Mouse (Mus musculus): ENCODE measurements around the gene AC161166.1. TPM values are rescaled to one million over a fixed set of nuclear protein-coding genes. Genes with fewer than 3 reads are reported as not detected.
"Not testable (repeated sequence)": the region's sequence is repeated elsewhere in the genome, so short reads cannot be mapped to it uniquely, and the experiment has no call there.

The AC161166.1 gene
- total and polyA plus RNA-seq, 3 experiments: 0.22 TPM; not detected in 2

DNA sequence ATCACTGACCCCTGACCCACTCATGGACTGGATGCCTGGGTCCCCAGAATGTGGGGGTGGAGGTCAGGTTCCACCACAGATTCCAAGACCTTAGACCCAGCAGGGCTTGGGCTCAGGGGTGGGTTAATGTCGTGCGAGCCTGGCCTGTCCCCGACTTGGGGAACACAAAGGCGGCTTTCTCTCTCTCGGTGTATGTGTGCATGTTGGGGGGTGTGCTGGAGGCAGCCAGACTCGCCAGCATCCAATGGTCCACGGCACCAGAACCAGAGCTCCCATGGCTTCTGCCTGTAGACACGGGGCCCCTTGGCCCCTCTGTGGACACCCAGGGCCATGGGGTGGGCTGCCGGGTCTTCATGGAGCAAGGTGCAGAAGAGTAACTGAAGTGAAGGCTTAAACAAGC is 26.8 kb downstream of the AC161166.1 start:
- peaks cover 77% of the 10 kb centered on the region for H3K27me3 ChIP-seq (ENCODE audit: insufficient read depth, low read length)
- H3K9me3 ChIP-seq (replicated peaks): 0 out of 2 replicates have a peak, but pooled peaks cover 4% of the 10 kb centered on the region
- peaks cover 6% of the 10 kb centered on the region for H3K4me1 ChIP-seq (ENCODE audit: insufficient read depth, low read depth, low read length)
- ATAC-seq (ENCODE audit: extremely low read depth, insufficient number of reproducible peaks, low FRiP score, poor library complexity, severe bottlenecking): no peak
- no peaks in the 10 kb centered on the region for H3K36me3 ChIP-seq (replicated peaks)
- TF ChIP-seq GATA1 (IDR thresholded peaks at IDR 0.05; ENCODE audit: borderline replicate concordance, low read length): no peak
- no peak for TF ChIP-seq CTCF (IDR thresholded peaks at IDR 0.05; ENCODE audit: low read depth, low read length)
- TF ChIP-seq TAL1 (conservative IDR thresholded peaks at IDR 0.05; ENCODE audit: low read depth, low read length): no peak
- TF ChIP-seq GATA2 (IDR thresholded peaks at IDR 0.05; ENCODE audit: borderline replicate concordance, low read depth, low read length): no peak
- TF ChIP-seq POLR2AphosphoS5 (IDR thresholded peaks at IDR 0.05; ENCODE audit: insufficient replicate concordance, low read depth, low read length): no peak
- H3K4me3 ChIP-seq (ENCODE audit: low read depth, low read length): no peak overlapping the region
- no peak for DNase-seq (ENCODE audit: low spot score)

GRCm38 (mm10) chr7:24483291-24483690 is 29.0 kb downstream of the AC161166.1 start:
- not testable (repeated sequence) for H3K4me1 ChIP-seq (ENCODE audit: insufficient read depth, low read depth, low read length); H3K36me3 ChIP-seq (replicated peaks); H3K9me3 ChIP-seq (replicated peaks); DNase-seq (ENCODE audit: low spot score); ATAC-seq (ENCODE audit: extremely low read depth, insufficient number of reproducible peaks, low FRiP score, poor library complexity, severe bottlenecking); H3K4me3 ChIP-seq (ENCODE audit: low read depth, low read length)
- peaks cover 77% of the 10 kb centered on the region for H3K27me3 ChIP-seq (ENCODE audit: insufficient read depth, low read length)

DNA sequence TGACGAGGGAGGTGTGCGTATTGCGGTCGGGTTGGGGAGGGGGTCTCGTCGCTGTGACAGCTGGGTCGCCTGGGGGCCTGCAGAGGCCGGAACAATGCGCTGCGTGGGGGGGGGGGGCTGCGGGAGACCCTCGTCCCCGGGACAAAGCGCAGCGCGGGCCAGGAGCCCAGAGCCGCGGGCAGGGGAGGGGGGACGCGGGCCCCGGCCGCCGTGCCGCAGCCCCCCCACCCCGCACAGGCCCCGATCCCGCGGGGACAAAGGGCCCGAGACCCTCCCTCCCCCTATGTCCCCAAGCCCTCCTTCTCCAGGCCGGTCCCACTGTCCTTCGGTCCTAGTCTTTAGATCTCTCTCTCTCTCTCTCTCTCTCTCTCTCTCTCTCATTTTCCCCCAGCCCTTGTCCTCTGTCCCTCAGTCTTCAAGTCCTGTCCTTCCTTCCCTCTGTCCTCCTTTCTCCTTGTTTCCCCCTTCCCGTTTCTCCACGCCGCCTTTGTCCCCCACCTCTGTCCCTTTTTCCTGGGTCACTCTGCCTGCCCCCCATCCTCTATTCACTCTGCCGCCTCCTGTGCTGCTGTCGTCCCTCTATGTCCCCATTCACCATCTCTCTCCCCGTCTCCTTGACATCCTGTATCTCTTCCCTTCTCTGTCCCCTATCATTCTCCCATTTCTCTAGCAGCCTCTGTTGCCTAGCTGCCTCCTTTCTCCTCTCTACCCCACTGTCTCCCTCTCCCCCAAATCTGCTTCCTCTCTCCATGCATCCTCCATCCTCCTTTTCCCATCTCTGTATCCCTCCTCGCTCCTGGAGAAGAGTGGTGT is 29.8 kb downstream of the AC161166.1 start:
- no peak for DNase-seq (ENCODE audit: low spot score)
- H3K9me3 ChIP-seq (replicated peaks): 0 out of 2 replicates have a peak, but pooled peaks cover 6% of the 10 kb centered on the region
- H3K4me3 ChIP-seq (ENCODE audit: low read depth, low read length): peak overlapping the region; percentile 68; the same call in 1 of the 2 replicates
- H3K27me3 ChIP-seq (ENCODE audit: insufficient read depth, low read length): peaks cover 75% of the 10 kb centered on the region
- no peak for ATAC-seq (ENCODE audit: extremely low read depth, insufficient number of reproducible peaks, low FRiP score, poor library complexity, severe bottlenecking)
- H3K36me3 ChIP-seq (replicated peaks): no peaks in the 10 kb centered on the region
- no peak for TF ChIP-seq GATA2 (IDR thresholded peaks at IDR 0.05; ENCODE audit: borderline replicate concordance, low read depth, low read length)
- peaks cover 6% of the 10 kb centered on the region for H3K4me1 ChIP-seq (ENCODE audit: insufficient read depth, low read depth, low read length)

- H3K4me3 ChIP-seq (ENCODE audit: low read depth, low read length): peak within 1 kb of the TSS; percentile 68
- peak; percentile 8; the same call in 1 of the 2 replicates for ATAC-seq (ENCODE audit: extremely low read depth, insufficient number of reproducible peaks, low FRiP score, poor library complexity, severe bottlenecking)
- DNase-seq (ENCODE audit: low spot score): peak; percentile 36
- H3K4me1 ChIP-seq (ENCODE audit: insufficient read depth, low read depth, low read length): peaks cover 6% of the 10 kb centered on the region
- no peaks in the 10 kb centered on the region for H3K36me3 ChIP-seq (replicated peaks)
- H3K9me3 ChIP-seq (replicated peaks): 0 out of 2 replicates have a peak, but pooled peaks cover 6% of the 10 kb centered on the region
- TF ChIP-seq GATA1 (IDR thresholded peaks at IDR 0.05; ENCODE audit: borderline replicate concordance, low read length): no peak
- no peak for TF ChIP-seq CTCF (IDR thresholded peaks at IDR 0.05; ENCODE audit: low read depth, low read length)
- no peak for TF ChIP-seq GATA2 (IDR thresholded peaks at IDR 0.05; ENCODE audit: borderline replicate concordance, low read depth, low read length)
- TF ChIP-seq POLR2AphosphoS5 (IDR thresholded peaks at IDR 0.05; ENCODE audit: insufficient replicate concordance, low read depth, low read length): no peak
- TF ChIP-seq TAL1 (conservative IDR thresholded peaks at IDR 0.05; ENCODE audit: low read depth, low read length): no peak
- H3K27me3 ChIP-seq (ENCODE audit: insufficient read depth, low read length): peaks cover 69% of the 10 kb centered on the region
Observed at GRCm38 (mm10) chr7:24481474-24482207, 30.6 kb downstream of the AC161166.1 start, which contains the start of gene Cadm4. Gene Cadm4, plus strand, starts transcription at chr7:24482023.

DNA sequence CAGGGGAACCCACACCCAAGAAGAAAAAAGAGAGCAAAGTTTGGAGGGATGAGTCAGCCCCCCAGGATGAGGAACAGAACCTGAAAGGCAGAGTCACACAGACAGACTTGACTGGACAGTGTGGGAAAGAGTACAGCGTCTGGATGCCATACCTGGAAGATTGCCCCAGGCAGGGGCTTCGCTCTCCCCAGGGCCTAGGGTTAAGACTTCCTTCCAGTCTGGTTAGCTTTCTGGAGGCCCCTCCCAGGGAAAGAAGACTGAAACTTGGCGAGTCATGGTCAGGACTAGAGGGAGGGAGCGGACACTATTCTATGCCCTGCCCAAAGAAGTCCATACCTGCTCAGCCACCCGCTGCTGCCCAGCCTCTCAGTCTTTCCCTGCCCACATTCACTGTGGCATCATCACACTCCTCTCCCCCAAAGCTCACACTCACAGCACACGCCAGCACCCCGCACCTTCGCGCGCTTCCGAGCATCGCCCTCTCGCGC is 31.2 kb downstream of the AC161166.1 start:
- H3K27me3 ChIP-seq (ENCODE audit: insufficient read depth, low read length): peaks cover 63% of the 10 kb centered on the region
- H3K4me3 ChIP-seq (ENCODE audit: low read depth, low read length): no peak overlapping the region; the same call in 1 of the 2 replicates
- peaks cover 6% of the 10 kb centered on the region for H3K4me1 ChIP-seq (ENCODE audit: insufficient read depth, low read depth, low read length)
- DNase-seq (ENCODE audit: low spot score) (no peak), ATAC-seq (ENCODE audit: extremely low read depth, insufficient number of reproducible peaks, low FRiP score, poor library complexity, severe bottlenecking) (no peak)
- TF ChIP-seq GATA1 (IDR thresholded peaks at IDR 0.05; ENCODE audit: borderline replicate concordance, low read length): no peak
- no peak for TF ChIP-seq CTCF (IDR thresholded peaks at IDR 0.05; ENCODE audit: low read depth, low read length)
- no peak for TF ChIP-seq GATA2 (IDR thresholded peaks at IDR 0.05; ENCODE audit: borderline replicate concordance, low read depth, low read length)
- TF ChIP-seq TAL1 (conservative IDR thresholded peaks at IDR 0.05; ENCODE audit: low read depth, low read length): no peak
- TF ChIP-seq POLR2AphosphoS5 (IDR thresholded peaks at IDR 0.05; ENCODE audit: insufficient replicate concordance, low read depth, low read length): no peak
- H3K36me3 ChIP-seq (replicated peaks): no peaks in the 10 kb centered on the region
- 0 out of 2 replicates have a peak, but pooled peaks cover 6% of the 10 kb centered on the region for H3K9me3 ChIP-seq (replicated peaks)

- TF ChIP-seq GATA2 (IDR thresholded peaks at IDR 0.05; ENCODE audit: borderline replicate concordance, low read depth, low read length) (no peak), GATA1 (IDR thresholded peaks at IDR 0.05; ENCODE audit: borderline replicate concordance, low read length) (no peak), POLR2AphosphoS5 (IDR thresholded peaks at IDR 0.05; ENCODE audit: insufficient replicate concordance, low read depth, low read length) (no peak), TAL1 (conservative IDR thresholded peaks at IDR 0.05; ENCODE audit: low read depth, low read length) (no peak), CTCF (IDR thresholded peaks at IDR 0.05; ENCODE audit: low read depth, low read length) (no peak)
- Histone ChIP-seq H3K9me3 (replicated peaks) (0 out of 2 replicates have a peak, but pooled peaks cover 6% of the 10 kb centered on the region), H3K4me3 (ENCODE audit: low read depth, low read length) (no peak overlapping the region), H3K27me3 (ENCODE audit: insufficient read depth, low read length) (peaks cover 56% of the 10 kb centered on the region), H3K36me3 (replicated peaks) (no peaks in the 10 kb centered on the region), H3K4me1 (ENCODE audit: insufficient read depth, low read depth, low read length) (peaks cover 6% of the 10 kb centered on the region)
- no peak for DNase-seq (ENCODE audit: low spot score)
- ATAC-seq (ENCODE audit: extremely low read depth, insufficient number of reproducible peaks, low FRiP score, poor library complexity, severe bottlenecking): no peak
Observed at GRCm38 (mm10) chr7:24480121-24480941, 31.9 kb downstream of the AC161166.1 start.

Measured in G1E (cell line).